In the genomic region with DNA sequence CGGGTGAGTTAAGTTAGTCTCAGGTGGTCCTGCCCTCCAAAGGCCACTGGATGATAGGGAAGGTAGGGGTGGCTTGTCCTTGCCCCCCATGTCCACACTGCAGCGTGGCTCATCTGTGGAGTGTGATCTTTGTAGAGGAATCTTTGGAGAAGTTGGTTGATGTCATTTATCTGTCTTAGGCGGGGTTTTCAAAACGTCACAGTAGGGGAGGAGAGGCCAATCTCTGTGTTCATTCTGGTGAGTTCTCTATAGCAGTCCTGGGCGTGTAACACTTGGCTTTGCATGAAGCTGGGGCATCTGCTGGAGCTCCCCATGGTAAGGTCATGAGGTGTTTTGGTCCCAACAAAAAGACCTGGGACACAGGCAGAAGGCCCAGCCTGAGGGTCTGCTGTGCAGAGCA, we compare ENCODE assay signal across 30 mouse cellular contexts. TPM values are rescaled to one million over a fixed set of nuclear protein-coding genes. Genes with fewer than 3 reads are reported as not detected.
DNase-seq lines count a peak whose midpoint lies in the region; ATAC-seq and TF ChIP-seq lines count a peak whose summit lies in the region.
"Had no signal": no experiment of that assay in that cellular context is flagged by ENCODE, and none has a peak within 500 bp of the region (broad histone marks: within the 10 kb centered on the region; RNA-seq: fewer than 3 reads in every experiment).

No protein-coding gene starts in this region.

- peaks cover 20% of the 10 kb centered on the region; the same call in 1 of the 2 replicates for H3K27me3 ChIP-seq in liver, embryonic 15.5 days

- no peaks in the 10 kb centered on the region for H3K9me3 ChIP-seq in liver, embryonic 15.5 days (replicated peaks)
- H3K9me3 ChIP-seq: hindbrain, embryonic 12.5 days; intestine, embryonic 15.5 days; limb, embryonic 12.5 days; midbrain, embryonic 13.5 days; neural tube, embryonic 15.5 days; stomach, embryonic 15.5 days had no signal

- TF ChIP-seq CTCF in gastrocnemius, adult 2 months (IDR thresholded peaks at IDR 0.05), result no peak

- no peak for DNase-seq in gastrocnemius, adult 2 months
- DNase-seq in gastrocnemius, postnatal 14 days, result no peak
- DNase-seq in c-Kit-positive CD71-positive TER-119-positive erythroid progenitor cells, embryonic 14.5 days (ENCODE audit: low spot score), result peak; percentile 65
- no peak for DNase-seq in left cerebral cortex, postnatal 4 days
- DNase-seq in ovary, postnatal 10 days (ENCODE audit: low spot score), result no peak
- no peak for DNase-seq in cerebellum, postnatal 4 days (ENCODE audit: low spot score in 2 of 2)
- DNase-seq: adrenal gland, adult 2 months; cerebellum, adult 11 months; cerebellum, adult 9-10 months; cerebellum, postnatal 36 days; gastrocnemius, postnatal 10 days; heart, adult 18-20 months; heart, postnatal 36 days; kidney, adult 8-10 months; layer of hippocampus, adult 9-11 months; lung, adult 18-20 months; right cerebral cortex, postnatal 25 days had no signal

- ATAC-seq in liver, embryonic 15.5 days (ENCODE audit: insufficient read depth), result peak; percentile 43; the same call in 1 of the 2 replicates
- ATAC-seq in megakaryocyte-erythroid progenitor cell, adult 5-6 weeks (replicated peaks; ENCODE audit: low FRiP score, low TSS enrichment, poor library complexity, severe bottlenecking), result peak; percentile 67
- ATAC-seq: forebrain, embryonic 16.5 days; hindbrain, postnatal 0 days; intestine, embryonic 15.5 days; lung, postnatal 0 days; midbrain, embryonic 13.5 days had no signal

- no peak overlapping the region for H3K9ac ChIP-seq in liver, embryonic 15.5 days
- H3K9ac ChIP-seq: hindbrain, embryonic 12.5 days; intestine, embryonic 15.5 days; limb, embryonic 12.5 days; midbrain, embryonic 13.5 days; neural tube, embryonic 15.5 days; stomach, embryonic 15.5 days had no signal

- peak overlapping the region; percentile 81 for H3K27ac ChIP-seq in gastrocnemius, adult 2 months
- H3K27ac ChIP-seq in liver, embryonic 15.5 days (replicated peaks), result 0 out of 2 replicates have a peak overlapping the region, but pooled peaks have one; percentile 29
- H3K27ac ChIP-seq: hindbrain, embryonic 12.5 days; hindbrain, postnatal 0 days; intestine, embryonic 15.5 days; kidney, postnatal 0 days; limb, embryonic 12.5 days; midbrain, embryonic 13.5 days; neural tube, embryonic 15.5 days; stomach, embryonic 15.5 days had no signal

- 33% methylated on average over 5 of the region's 5 CpGs for WGBS in liver, embryonic 15.5 days (ENCODE audit: insufficient replicate concordance)

- H3K36me3 ChIP-seq in liver, embryonic 15.5 days (replicated peaks), result no peaks in the 10 kb centered on the region
- H3K36me3 ChIP-seq: hindbrain, embryonic 12.5 days; intestine, embryonic 15.5 days; limb, embryonic 12.5 days; midbrain, embryonic 13.5 days; neural tube, embryonic 15.5 days; stomach, embryonic 15.5 days had no signal

- H3K4me3 ChIP-seq in gastrocnemius, adult 2 months, result peak overlapping the region; percentile 79; the same call in 1 of the 2 replicates
- H3K4me3 ChIP-seq in liver, embryonic 15.5 days (replicated peaks), result no peak overlapping the region
- H3K4me3 ChIP-seq: hindbrain, embryonic 12.5 days; intestine, embryonic 15.5 days; limb, embryonic 12.5 days; midbrain, embryonic 13.5 days; neural tube, embryonic 15.5 days; stomach, embryonic 15.5 days had no signal

- H3K4me1 ChIP-seq in liver, embryonic 15.5 days (replicated peaks), result peaks cover 56% of the 10 kb centered on the region

- intact Hi-C loops in gastrocnemius, adult 2 months (cut with DNase I), result loop anchor here (5.0 kb wide), 1 partner anchor 38 kb away; no protein-coding TSS in a partner anchor
- intact Hi-C loops in gastrocnemius, postnatal 14 days (cut with DNase I; ENCODE audit: low total_unique reads), result loop anchor here (5.0 kb wide), 1 partner anchor 33 kb away; no protein-coding TSS in a partner anchor
- intact Hi-C loops in left cerebral cortex, postnatal 4 days (cut with DNase I), result no loop called here

- peak overlapping the region; percentile 92 for H3K4me2 ChIP-seq in liver, embryonic 15.5 days
- H3K4me2 ChIP-seq: heart, embryonic 11.5 days; hindbrain, embryonic 12.5 days; intestine, embryonic 15.5 days; limb, embryonic 12.5 days; midbrain, embryonic 13.5 days; neural tube, embryonic 15.5 days; stomach, embryonic 15.5 days had no signal

RNA-seq across cellular contexts. Expression of a gene that starts 1.9 kb away (rescaled TPM):
- 1 to 10 TPM; 3.4 to 6.6 TPM for total RNA-seq in gastrocnemius, adult 2 months (2021)
- total RNA-seq in gastrocnemius, postnatal 14 days (2021), result 10 to 100 TPM in 1 of 2 experiments, 1 to 10 TPM in 1; 6.8 to 13.3 TPM
- polyA plus RNA-seq in liver, embryonic 15.5 days (2015; fragmentation: Nextera tagmentation; extraction: Ambion mirVana), result 21.3 and 22.3 TPM in 2 replicates
- 60.4 and 66.1 TPM in 2 replicates for total RNA-seq in megakaryocyte-erythroid progenitor cell, adult 5-6 weeks (2014; fragmentation: Nextera tagmentation)
- total RNA-seq in megakaryocyte-erythroid progenitor cell, adult 5-6 weeks (2017), result 48.0 and 48.9 TPM in 2 replicates
- 10 to 100 TPM; 10.1 TPM for total RNA-seq in left cerebral cortex, postnatal 4 days (2021)
